Mouse (Mus musculus): ENCODE data around the gene Tnks2. TPM values are rescaled to one million over a fixed set of nuclear protein-coding genes. Genes with fewer than 3 reads are reported as not detected.

The Tnks2 gene
- 47.3 and 47.6 TPM in 2 replicates for polyA plus RNA-seq (2015; fragmentation: Nextera tagmentation; extraction: Ambion mirVana)

DNA sequence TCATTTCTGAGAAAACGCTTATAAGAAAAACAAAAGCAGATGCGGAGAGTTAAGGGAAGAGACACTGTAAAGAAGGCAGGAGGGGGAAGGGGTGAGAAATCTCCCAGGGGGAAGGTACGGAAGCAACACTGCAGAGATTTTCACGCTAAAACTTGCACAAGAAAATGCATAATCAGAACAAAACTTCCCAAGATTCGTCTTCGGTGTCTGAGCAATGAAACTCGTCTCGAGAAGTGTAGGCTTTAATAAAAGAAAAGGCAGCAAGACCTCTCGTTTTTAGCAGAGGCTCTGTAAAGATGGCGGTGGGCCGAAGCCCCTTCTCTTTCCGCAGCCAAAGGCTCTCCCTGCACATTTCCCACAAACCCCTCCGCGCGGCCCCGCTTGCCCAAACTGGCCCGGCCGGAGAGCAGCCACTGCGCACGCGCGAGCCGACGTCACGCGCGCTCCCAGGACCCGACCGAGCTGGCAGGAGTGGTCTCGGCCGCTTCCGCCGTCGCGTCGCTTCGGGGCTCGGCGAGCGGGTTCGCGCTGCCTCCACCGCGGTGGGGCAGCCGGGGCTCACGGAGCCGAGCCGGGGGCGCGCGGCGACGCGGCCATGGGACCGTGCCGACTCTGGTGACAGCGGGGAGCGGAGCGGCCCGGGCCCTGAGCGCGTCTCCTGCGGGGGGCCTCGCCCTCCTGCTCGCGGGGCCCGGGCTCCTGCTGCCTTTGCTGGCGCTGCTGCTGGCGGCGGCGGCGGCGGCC is at the start of gene Tnks2:
Tnks2 (plus strand) TSS at position 445 of the 744 bp plus-strand sequence.
- Histone ChIP-seq H3K9me3 (no peaks in the 10 kb centered on the region), H3K4me2 (peak within 1 kb of the TSS; percentile 72), H3K9ac (peak within 1 kb of the TSS; percentile 86), H3K27me3 (no peaks in the 10 kb centered on the region), H3K36me3 (peaks cover 8% of the 10 kb centered on the region; the same call in 1 of the 2 replicates), H3K4me1 (peaks cover 17% of the 10 kb centered on the region), H3K4me3 (peak within 1 kb of the TSS; percentile 84), H3K27ac (peak within 1 kb of the TSS; percentile 97)
- ATAC-seq (ENCODE audit: borderline replicate concordance, extremely low read depth, low FRiP score, low TSS enrichment), result peak; percentile 97
- under 1% methylated on average over 72 of the region's 73 CpGs for WGBS

DNA sequence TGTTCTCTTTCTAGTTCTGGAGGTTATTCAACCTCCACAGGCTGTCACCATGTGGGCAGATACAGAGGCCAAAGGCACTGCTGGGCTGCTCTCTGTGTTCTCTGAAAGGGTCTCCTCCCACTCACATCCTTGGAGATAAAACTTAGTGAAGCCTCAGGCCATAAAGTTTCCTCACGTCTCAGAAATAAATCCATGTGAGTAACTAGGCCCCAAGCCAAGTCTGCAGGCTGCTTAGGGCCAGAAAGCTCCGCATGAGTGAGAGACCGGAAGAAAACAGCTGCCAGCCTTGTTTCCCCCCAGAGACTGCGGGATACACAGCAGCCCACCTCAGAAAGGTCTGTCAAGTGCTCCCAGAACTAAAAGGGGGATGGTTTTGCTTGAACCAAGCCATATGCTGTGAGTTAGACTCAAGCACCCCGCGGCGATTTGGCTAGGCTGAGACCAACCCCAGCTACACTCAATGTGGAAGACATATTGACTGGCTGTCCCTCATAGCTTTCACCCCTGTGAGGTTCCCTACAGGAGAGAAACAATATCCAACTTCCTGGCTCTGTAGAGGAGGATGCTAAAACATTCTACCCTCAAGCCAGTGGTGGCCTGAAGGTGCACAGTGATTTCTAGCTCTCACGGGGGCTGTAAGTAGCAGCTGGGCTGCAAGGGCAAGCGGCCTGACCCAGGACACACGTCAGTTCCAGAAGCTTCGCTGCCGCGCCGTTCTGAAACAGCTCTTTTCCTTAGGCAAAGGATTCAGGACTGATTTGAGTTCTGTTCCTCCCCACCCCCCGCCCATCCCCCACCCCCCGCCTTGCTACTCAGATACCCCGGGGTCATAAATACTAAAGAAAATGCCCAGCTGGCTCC is 43.9 kb upstream of the Tnks2 start:
- peak; percentile 82 for ATAC-seq (ENCODE audit: borderline replicate concordance, extremely low read depth, low FRiP score, low TSS enrichment)
- 49% methylated on average over 17 of the region's 17 CpGs for WGBS
- Histone ChIP-seq H3K27me3 (no peaks in the 10 kb centered on the region), H3K4me1 (peaks cover 27% of the 10 kb centered on the region), H3K27ac (peak overlapping the region; percentile 87), H3K4me2 (no peak overlapping the region), H3K9me3 (no peaks in the 10 kb centered on the region), H3K4me3 (no peak overlapping the region), H3K36me3 (no peaks in the 10 kb centered on the region), H3K9ac (no peak overlapping the region)

DNA sequence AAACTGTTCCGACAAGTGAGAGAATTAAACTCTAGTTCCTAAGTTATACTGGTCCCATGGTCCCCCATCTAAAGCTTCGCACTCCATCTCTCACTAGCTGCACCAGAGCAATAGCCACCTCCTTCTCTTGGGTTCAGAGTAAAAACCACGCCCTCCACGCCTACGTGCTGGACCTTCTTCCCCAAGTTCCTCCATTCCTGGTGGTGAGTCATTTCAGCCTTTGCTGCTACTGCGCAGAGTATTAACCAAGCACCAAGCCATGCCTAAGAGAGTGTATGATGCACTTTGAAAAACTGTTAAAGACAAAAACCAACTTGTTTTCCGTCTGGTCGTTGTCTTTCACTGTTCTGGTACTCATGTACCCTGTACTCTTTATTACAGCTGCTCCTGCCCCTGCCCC is 41.4 kb upstream of the Tnks2 start:
- H3K4me3 ChIP-seq, result no peak overlapping the region
- no peak for ATAC-seq (ENCODE audit: borderline replicate concordance, extremely low read depth, low FRiP score, low TSS enrichment)
- H3K27me3 ChIP-seq, result no peaks in the 10 kb centered on the region
- no peaks in the 10 kb centered on the region for H3K36me3 ChIP-seq
- no peak overlapping the region for H3K9ac ChIP-seq
- no peak overlapping the region for H3K27ac ChIP-seq
- no peak overlapping the region for H3K4me2 ChIP-seq
- WGBS, result 78% methylated on average over 8 of the region's 8 CpGs
- no peaks in the 10 kb centered on the region for H3K9me3 ChIP-seq
- H3K4me1 ChIP-seq, result peaks cover 43% of the 10 kb centered on the region

DNA sequence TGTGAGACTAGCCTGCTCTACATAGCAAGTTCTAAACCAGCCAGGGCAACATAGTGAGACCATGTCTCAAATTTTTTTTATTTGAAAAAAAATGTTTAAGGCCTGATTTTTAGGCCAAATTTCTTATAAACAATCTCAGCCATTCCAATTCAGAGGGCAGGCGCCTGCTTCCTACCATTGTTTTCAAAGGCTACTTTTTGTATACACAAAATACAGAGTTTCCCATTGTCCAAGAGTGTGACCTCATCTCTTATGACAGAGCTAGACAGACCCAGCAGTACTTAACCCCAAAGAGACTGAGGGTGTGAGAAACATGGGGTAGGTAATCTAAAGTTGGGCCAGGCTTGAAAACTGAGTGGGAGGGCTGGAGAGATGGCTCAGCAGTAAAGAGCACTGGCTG is 40.6 kb upstream of the Tnks2 start:
- no peak overlapping the region for H3K4me3 ChIP-seq
- peak overlapping the region; percentile 39; the same call in 1 of the 2 replicates for H3K27ac ChIP-seq
- no peaks in the 10 kb centered on the region for H3K9me3 ChIP-seq
- no peaks in the 10 kb centered on the region for H3K36me3 ChIP-seq
- ATAC-seq (ENCODE audit: borderline replicate concordance, extremely low read depth, low FRiP score, low TSS enrichment), result no peak
- WGBS, result 52% methylated on average over 1 of the region's 1 CpGs
- peaks cover 47% of the 10 kb centered on the region for H3K4me1 ChIP-seq
- H3K4me2 ChIP-seq, result no peak overlapping the region
- H3K9ac ChIP-seq, result no peak overlapping the region
- H3K27me3 ChIP-seq, result no peaks in the 10 kb centered on the region

DNA sequence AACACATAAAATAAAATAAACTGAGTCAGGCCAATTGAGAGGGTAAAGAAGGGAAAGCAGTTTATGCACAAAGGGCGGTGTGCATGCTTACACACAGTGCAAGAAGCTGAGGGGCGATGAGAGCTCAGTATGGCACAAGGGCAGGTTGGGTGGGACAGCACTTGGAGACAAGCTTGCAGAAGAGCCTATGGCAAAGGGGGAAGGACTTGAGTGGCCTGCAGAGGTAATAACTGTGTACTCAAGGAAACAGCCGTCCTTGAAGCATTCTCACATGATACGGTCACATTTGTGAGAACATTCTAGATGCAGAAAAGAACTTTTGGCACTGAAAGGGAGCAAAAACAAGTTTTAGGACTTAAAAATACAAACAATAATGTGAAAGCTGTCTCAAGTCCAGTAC is 40.0 kb upstream of the Tnks2 start:
- no peak overlapping the region for H3K4me2 ChIP-seq
- H3K27ac ChIP-seq, result peak overlapping the region; percentile 39; the same call in 1 of the 2 replicates
- 72% methylated on average over 4 of the region's 4 CpGs for WGBS
- ATAC-seq (ENCODE audit: borderline replicate concordance, extremely low read depth, low FRiP score, low TSS enrichment), result no peak
- H3K9me3 ChIP-seq, result no peaks in the 10 kb centered on the region
- H3K27me3 ChIP-seq, result no peaks in the 10 kb centered on the region
- H3K36me3 ChIP-seq, result no peaks in the 10 kb centered on the region
- H3K4me3 ChIP-seq, result no peak overlapping the region
- no peak overlapping the region for H3K9ac ChIP-seq
- H3K4me1 ChIP-seq, result peaks cover 50% of the 10 kb centered on the region

DNA sequence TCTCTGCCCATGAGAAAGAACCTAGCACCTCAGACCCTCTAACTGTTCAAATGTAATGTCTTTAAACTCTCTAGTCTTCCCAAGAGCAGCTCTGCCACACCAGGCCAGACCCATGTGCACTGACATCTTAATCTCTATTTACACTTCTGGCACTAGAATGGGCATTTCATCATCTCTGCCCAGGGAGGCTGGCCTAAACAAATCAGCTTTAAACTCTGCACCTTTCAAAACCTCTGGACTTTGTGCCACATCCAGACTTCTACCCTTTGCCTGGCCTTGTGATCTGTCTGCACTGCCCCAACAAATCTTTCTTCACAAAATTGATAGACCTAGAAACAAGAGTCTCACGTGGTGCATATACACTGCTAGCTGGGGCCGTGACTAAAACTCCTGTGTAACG is 38.8 kb upstream of the Tnks2 start:
- ATAC-seq (ENCODE audit: borderline replicate concordance, extremely low read depth, low FRiP score, low TSS enrichment), result no peak
- Histone ChIP-seq H3K4me1 (peaks cover 48% of the 10 kb centered on the region), H3K36me3 (no peaks in the 10 kb centered on the region), H3K4me2 (no peak overlapping the region), H3K4me3 (no peak overlapping the region), H3K9me3 (no peaks in the 10 kb centered on the region), H3K27ac (no peak overlapping the region), H3K9ac (no peak overlapping the region), H3K27me3 (no peaks in the 10 kb centered on the region)
- 43% methylated on average over 3 of the region's 3 CpGs for WGBS

DNA sequence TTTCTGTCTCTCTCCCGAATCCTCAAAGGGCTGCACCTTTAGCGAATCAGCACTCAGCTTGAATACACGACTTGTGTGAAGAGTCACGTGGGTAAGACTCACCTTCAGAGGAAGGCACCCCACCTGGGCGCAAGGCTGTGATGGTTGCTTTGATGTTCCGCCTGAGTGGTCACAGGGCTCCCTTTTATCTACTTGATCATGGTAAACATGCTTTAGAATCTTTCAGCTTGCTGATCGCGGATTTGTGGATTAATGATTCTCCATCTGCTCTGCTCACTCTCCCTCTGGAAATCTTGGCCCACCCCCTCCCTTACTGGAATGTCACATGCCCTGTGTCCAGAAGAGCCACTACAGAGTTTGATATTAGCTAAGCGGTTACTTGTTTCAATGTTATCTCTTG is 37.1 kb upstream of the Tnks2 start:
- Histone ChIP-seq H3K9ac (no peak overlapping the region), H3K4me1 (peaks cover 51% of the 10 kb centered on the region), H3K27ac (peak overlapping the region; percentile 6), H3K4me3 (no peak overlapping the region), H3K4me2 (no peak overlapping the region), H3K27me3 (no peaks in the 10 kb centered on the region), H3K9me3 (no peaks in the 10 kb centered on the region), H3K36me3 (no peaks in the 10 kb centered on the region)
- peak; percentile 25; the same call in 1 of the 2 replicates for ATAC-seq (ENCODE audit: borderline replicate concordance, extremely low read depth, low FRiP score, low TSS enrichment)
- 52% methylated on average over 9 of the region's 9 CpGs for WGBS

DNA sequence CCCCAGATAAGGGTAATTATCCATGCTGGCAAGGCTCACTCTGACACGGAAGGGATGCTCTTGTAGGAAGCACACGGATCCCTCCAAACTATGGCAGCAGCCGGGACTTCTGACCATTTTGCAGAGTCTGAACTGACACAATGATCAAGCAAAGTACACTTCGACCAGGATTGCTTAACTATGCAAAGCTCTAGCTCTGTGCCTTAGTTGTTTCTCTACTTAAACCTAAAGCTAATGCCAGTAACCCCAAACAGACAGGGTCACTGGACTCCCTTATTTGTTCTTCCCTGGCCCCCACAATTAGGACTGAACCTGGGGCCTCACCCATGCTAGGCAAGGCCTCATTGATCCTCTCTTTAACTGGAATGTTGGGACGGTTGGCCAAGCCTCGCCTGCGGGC is 33.7 kb upstream of the Tnks2 start:
- H3K36me3 ChIP-seq, result no peaks in the 10 kb centered on the region
- H3K27me3 ChIP-seq, result no peaks in the 10 kb centered on the region
- peaks cover 45% of the 10 kb centered on the region for H3K4me1 ChIP-seq
- H3K27ac ChIP-seq, result no peak overlapping the region
- no peak overlapping the region for H3K4me2 ChIP-seq
- no peak overlapping the region for H3K4me3 ChIP-seq
- no peak overlapping the region for H3K9ac ChIP-seq
- WGBS, result 75% methylated on average over 7 of the region's 7 CpGs
- no peak for ATAC-seq (ENCODE audit: borderline replicate concordance, extremely low read depth, low FRiP score, low TSS enrichment)
- no peaks in the 10 kb centered on the region for H3K9me3 ChIP-seq

DNA sequence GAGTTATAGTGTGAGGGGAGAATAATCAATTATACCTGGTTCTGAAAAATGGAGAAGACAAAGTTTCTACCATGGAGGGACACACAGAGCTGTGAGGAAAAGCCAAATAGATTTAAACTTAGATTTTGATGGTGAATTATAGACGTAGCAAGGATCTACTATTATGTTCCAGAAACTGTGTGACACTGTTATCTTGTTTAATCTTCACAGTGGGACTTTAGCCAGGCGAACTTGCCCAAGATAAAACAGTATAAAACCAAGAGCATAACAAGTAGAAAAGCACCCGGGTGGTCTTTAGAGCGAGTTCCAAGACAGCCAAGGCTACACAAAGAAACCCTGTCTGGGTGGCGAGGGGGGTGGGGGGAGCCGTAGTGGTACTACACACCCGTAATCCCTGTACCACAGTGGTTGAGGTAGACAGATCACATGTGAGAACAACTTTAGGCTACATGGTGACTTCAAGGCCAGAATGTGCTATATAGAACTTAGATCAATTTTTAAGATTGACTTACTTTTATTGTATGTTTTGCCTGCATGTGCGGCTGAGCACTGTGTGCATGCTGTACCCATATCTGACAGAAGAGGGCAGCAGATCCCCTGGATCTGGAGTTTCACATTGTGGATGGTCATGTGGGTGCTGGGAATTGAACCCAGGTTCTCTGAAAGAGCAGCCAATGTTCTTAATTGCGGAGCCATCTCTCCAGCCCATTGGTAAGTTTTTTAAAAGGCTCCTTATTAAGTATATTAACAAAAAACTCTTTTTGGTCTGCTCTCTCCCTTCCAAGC is 32.0 kb upstream of the Tnks2 start:
- ATAC-seq (ENCODE audit: borderline replicate concordance, extremely low read depth, low FRiP score, low TSS enrichment), result no peak
- Histone ChIP-seq H3K27me3 (no peaks in the 10 kb centered on the region), H3K4me2 (no peak overlapping the region), H3K9ac (no peak overlapping the region), H3K36me3 (no peaks in the 10 kb centered on the region), H3K4me3 (no peak overlapping the region), H3K4me1 (peaks cover 45% of the 10 kb centered on the region), H3K9me3 (no peaks in the 10 kb centered on the region), H3K27ac (peak overlapping the region; percentile 54)
- WGBS, result 61% methylated on average over 9 of the region's 9 CpGs

DNA sequence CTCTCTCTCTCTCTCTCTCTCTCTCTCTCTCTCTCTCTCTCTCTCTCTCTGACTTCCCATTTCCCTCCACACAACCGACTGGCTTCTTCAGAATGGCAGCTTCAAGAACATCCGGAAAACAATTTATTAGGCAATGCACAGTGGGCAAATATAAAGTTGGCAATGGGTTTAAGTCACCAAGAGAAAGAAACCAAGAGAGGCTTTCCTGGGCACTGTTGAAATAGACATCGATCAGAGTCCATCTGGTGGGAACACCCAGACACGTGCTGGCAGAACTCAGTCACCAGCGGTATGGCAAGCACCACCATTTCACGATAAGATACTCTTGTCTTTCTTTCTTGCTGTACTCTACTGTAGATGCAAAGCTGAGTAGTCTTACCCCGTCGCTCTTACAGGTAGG is 30.6 kb upstream of the Tnks2 start:
- no peak overlapping the region for H3K4me2 ChIP-seq
- no peak overlapping the region for H3K9ac ChIP-seq
- ATAC-seq (ENCODE audit: borderline replicate concordance, extremely low read depth, low FRiP score, low TSS enrichment), result no peak
- 90% methylated on average over 8 of the region's 8 CpGs for WGBS
- no peaks in the 10 kb centered on the region for H3K27me3 ChIP-seq
- H3K27ac ChIP-seq, result no peak overlapping the region
- no peaks in the 10 kb centered on the region for H3K36me3 ChIP-seq
- no peak overlapping the region for H3K4me3 ChIP-seq
- no peaks in the 10 kb centered on the region for H3K9me3 ChIP-seq
- H3K4me1 ChIP-seq, result peaks cover 38% of the 10 kb centered on the region

DNA sequence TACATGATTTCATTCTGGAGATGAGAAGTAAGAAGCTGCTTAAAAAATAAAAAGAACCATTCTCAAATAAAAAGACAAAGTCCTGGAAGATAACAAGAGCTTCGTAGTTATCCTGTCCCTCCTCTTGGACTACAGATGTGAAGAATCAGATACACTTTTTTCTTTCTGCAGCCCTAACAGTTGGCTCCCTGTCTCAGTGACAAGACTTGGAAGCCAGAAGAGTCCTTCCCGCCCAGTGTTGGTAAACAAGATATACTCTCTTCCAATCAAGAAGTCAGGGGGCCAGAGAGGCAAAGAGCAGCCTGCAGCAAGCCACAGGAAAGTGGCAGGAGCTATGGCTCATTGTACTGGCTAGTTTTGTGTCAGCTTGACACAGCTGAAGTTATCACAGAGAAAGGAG is 27.2 kb upstream of the Tnks2 start:
- peak; percentile 81; the same call in 1 of the 2 replicates for ATAC-seq (ENCODE audit: borderline replicate concordance, extremely low read depth, low FRiP score, low TSS enrichment)
- H3K4me3 ChIP-seq, result no peak overlapping the region
- no peaks in the 10 kb centered on the region for H3K27me3 ChIP-seq
- no peak overlapping the region for H3K4me2 ChIP-seq
- H3K4me1 ChIP-seq, result peaks cover 30% of the 10 kb centered on the region
- H3K36me3 ChIP-seq, result no peaks in the 10 kb centered on the region
- no peak overlapping the region for H3K9ac ChIP-seq
- no peaks in the 10 kb centered on the region for H3K9me3 ChIP-seq
- H3K27ac ChIP-seq, result peak overlapping the region; percentile 59; the same call in 1 of the 2 replicates
- 35% methylated on average over 2 of the region's 2 CpGs for WGBS

All from lung, embryonic 15.5 days (tissue).